Mouse (Mus musculus) limb, embryonic 14.5 days (tissue): ENCODE data around the gene Dnah17. TPM values are rescaled to one million over a fixed set of nuclear protein-coding genes. Genes with fewer than 3 reads are reported as not detected.

Source experiments
- ATAC-seq: fragments of 200-750 bp; cut with Nextera tagmentation; 2 replicates; pipeline ENCODE4 v1.8.0; 2017; ENCODE audit warnings: low read depth, moderate number of reproducible peaks, moderate TSS enrichment; ENCODE audit not compliant: low FRiP score
- DNase-seq: peaks from one replicate; pipeline ENCODE4 v3.0.0-alpha.2; 2015; ENCODE audit warnings: low spot score
- H3K27ac ChIP-seq: fragments of 300-500 bp; sonication (generic); replicated peaks from 2 replicates; pipeline ENCODE4 v1.5.1; 2014; ENCODE audit warnings: low read depth, mild to moderate bottlenecking, low read length, moderate library complexity, mixed read lengths
- H3K27me3 ChIP-seq: fragments of 300-500 bp; sonication (generic); 2 replicates; pipeline ENCODE4 v1.6.1; 2014; ENCODE audit warnings: low read length, mixed read lengths; ENCODE audit not compliant: control insufficient read depth, insufficient read depth
- H3K36me3 ChIP-seq: fragments of 300-500 bp; sonication (generic); 2 replicates; pipeline ENCODE4 v1.6.1; 2014; ENCODE audit warnings: mild to moderate bottlenecking, low read length, moderate library complexity, mixed read lengths; ENCODE audit not compliant: control insufficient read depth, insufficient read depth
- H3K4me1 ChIP-seq: fragments of 300-500 bp; sonication (generic); 2 replicates; pipeline ENCODE4 v1.6.1; 2014; ENCODE audit warnings: antibody characterized with exemption, low read length, mixed read lengths; ENCODE audit not compliant: control insufficient read depth, insufficient read depth
- H3K4me2 ChIP-seq: fragments of 300-500 bp; sonication (generic); replicated peaks from 2 replicates; pipeline ENCODE4 v1.6.1; 2014; ENCODE audit warnings: low read depth, mild to moderate bottlenecking, low read length, moderate library complexity; ENCODE audit not compliant: severe bottlenecking
- H3K4me3 ChIP-seq: fragments of 300-500 bp; sonication (generic); replicated peaks from 2 replicates; pipeline ENCODE4 v1.5.1; 2014; ENCODE audit warnings: low read length
- H3K9ac ChIP-seq: fragments of 300-500 bp; sonication (generic); 2 replicates; pipeline ENCODE4 v1.6.1; 2014; ENCODE audit warnings: mild to moderate bottlenecking, low read depth, low read length, moderate library complexity; ENCODE audit not compliant: severe bottlenecking
- H3K9me3 ChIP-seq: fragments of 300-500 bp; sonication (generic); 2 replicates; pipeline ENCODE4 v1.6.1; 2016; ENCODE audit warnings: low read length; ENCODE audit not compliant: control insufficient read depth
- POLR2A ChIP-seq: fragments of 200-500 bp; IDR thresholded peaks from 2 replicates; pipeline ENCODE4 v1.8.0; 2012; ENCODE audit warnings: inconsistent platforms, mild to moderate bottlenecking, moderate library complexity, borderline replicate concordance; ENCODE audit not compliant: insufficient read depth, insufficient read length; ENCODE audit errors: extremely low read depth
- WGBS: fragments of 180-500 bp; shearing (Covaris S2); extraction: QIAGEN DNeasy Blood & Tissue Kit; methylation state at CpG from one replicate; pipeline ENCODE4 v1.1.7; 2014; 5-methylcytosine and 5-hydroxymethylcytosine counted together
- polyA plus RNA-seq, 2 experiments: library from polyadenylated mRNA; depleted of rRNA in 1 of 2; stranded (reverse) in 1 of 2; unstranded in 1 of 2; fragments of >200 nt; fragmentation: Nextera tagmentation in 1 of 2; extraction: Ambion mirVana in 1 of 2; gene quantifications; 2 replicates each; pipeline versions ENCODE4 v1.2.1 to v1.2.3; 2012 to 2014

Gene Dnah17
- polyA plus RNA-seq, 2 experiments = 0.10 to 0.11 TPM

- no peak for TF ChIP-seq POLR2A
- 83% methylated on average over 4 of the region's 4 CpGs for WGBS
These were observed 13.3 kb upstream of the Dnah17 start for GRCm38 (mm10) chr11:118143731-118144130.

GRCm38 (mm10) chr11:118142547-118143165 is 12.2 kb upstream of the Dnah17 start:
- no peaks in the 10 kb centered on the region for H3K36me3 ChIP-seq
- peaks cover 3% of the 10 kb centered on the region for H3K4me1 ChIP-seq
- DNase-seq (no peak), ATAC-seq (no peak)
- H3K27ac ChIP-seq = no peak overlapping the region
- H3K4me2 ChIP-seq = no peak overlapping the region
- H3K27me3 ChIP-seq = no peaks in the 10 kb centered on the region
- no peak overlapping the region for H3K9ac ChIP-seq
- no peaks in the 10 kb centered on the region for H3K9me3 ChIP-seq
- TF ChIP-seq POLR2A = no peak
- WGBS = 45% methylated on average over 7 of the region's 7 CpGs
- H3K4me3 ChIP-seq = no peak overlapping the region

More at GRCm38 (mm10) chr11:118143731-118144130, 13.3 kb upstream of the Dnah17 start:
- Histone ChIP-seq H3K36me3 (no peaks in the 10 kb centered on the region), H3K4me2 (no peak overlapping the region), H3K4me3 (no peak overlapping the region), H3K27ac (no peak overlapping the region), H3K4me1 (peaks cover 3% of the 10 kb centered on the region), H3K9me3 (no peaks in the 10 kb centered on the region), H3K9ac (no peak overlapping the region), H3K27me3 (no peaks in the 10 kb centered on the region)
- no peak for DNase-seq
- no peak for ATAC-seq

- H3K4me1 ChIP-seq = peaks cover 3% of the 10 kb centered on the region
- no peak overlapping the region for H3K27ac ChIP-seq
- no peak overlapping the region for H3K4me3 ChIP-seq
- no peaks in the 10 kb centered on the region for H3K9me3 ChIP-seq
- no peak overlapping the region for H3K4me2 ChIP-seq
- H3K36me3 ChIP-seq = no peaks in the 10 kb centered on the region
- no peak for TF ChIP-seq POLR2A
- no peaks in the 10 kb centered on the region for H3K27me3 ChIP-seq
- 70% methylated on average over 10 of the region's 10 CpGs for WGBS
- H3K9ac ChIP-seq = no peak overlapping the region
- ATAC-seq = 0 out of 2 replicates have a peak, but pooled peaks have one; percentile 12
- DNase-seq = no peak
These were observed 10.5 kb upstream of the Dnah17 start for GRCm38 (mm10) chr11:118140771-118141565.

- no peak overlapping the region for H3K9ac ChIP-seq
- no peak overlapping the region for H3K4me2 ChIP-seq
- H3K27ac ChIP-seq = no peak overlapping the region
- H3K9me3 ChIP-seq = no peaks in the 10 kb centered on the region
- no peaks in the 10 kb centered on the region for H3K27me3 ChIP-seq
- DNase-seq = no peak
- peaks cover 3% of the 10 kb centered on the region for H3K4me1 ChIP-seq
- no peak for ATAC-seq
- WGBS = 97% methylated on average over 6 of the region's 6 CpGs
- no peaks in the 10 kb centered on the region for H3K36me3 ChIP-seq
- H3K4me3 ChIP-seq = no peak overlapping the region
- TF ChIP-seq POLR2A = no peak
These were observed 7.9 kb upstream of the Dnah17 start for GRCm38 (mm10) chr11:118138347-118138746.

GRCm38 (mm10) chr11:118136172-118136632 is 5.8 kb upstream of the Dnah17 start:
- Histone ChIP-seq H3K36me3 (no peaks in the 10 kb centered on the region), H3K4me1 (peaks cover 3% of the 10 kb centered on the region), H3K9me3 (no peaks in the 10 kb centered on the region), H3K27me3 (no peaks in the 10 kb centered on the region), H3K9ac (no peak overlapping the region), H3K27ac (no peak overlapping the region), H3K4me2 (no peak overlapping the region), H3K4me3 (no peak overlapping the region)
- WGBS = 30% methylated on average over 5 of the region's 5 CpGs
- no peak for TF ChIP-seq POLR2A
- no peak for ATAC-seq
- no peak for DNase-seq
